Mouse (Mus musculus) lung, adult 10 weeks (tissue): ENCODE data around the gene Vmn2r92. TPM values are rescaled to one million over a fixed set of nuclear protein-coding genes. Genes with fewer than 3 reads are reported as not detected.

Experiments used
- polyA plus RNA-seq: library from polyadenylated mRNA; stranded (reverse); fragments of 350-450 nt; fragmentation: Illumina TruSeq; extraction: RNeasy Lipid Tissue Mini Kit (QIAGEN cat#74804); gene quantifications from one replicate; pipeline ENCODE4 v1.2.3, GENCODE M21; 2014; ENCODE audit warnings: low read depth, low replicate concordance; ENCODE audit not compliant: insufficient read depth

Gene Vmn2r92
- polyA plus RNA-seq = not detected

GRCm38 (mm10) chr17:18151587-18151986 is at the start of gene Vmn2r92:
Vmn2r92 (plus strand) TSS chr17:18151887.

Other genes starting within 250 kb of the Vmn2r92 start
- not detected for gene Fpr-rs4, start 130.2 kb upstream of the Vmn2r92 start, polyA plus RNA-seq
- not detected for gene Vmn2r124, start 102.5 kb upstream of the Vmn2r92 start, polyA plus RNA-seq
- gene Vmn2r91, start 66.9 kb upstream of the Vmn2r92 start, polyA plus RNA-seq = not detected
- not detected for gene Vmn2r94, start 125.9 kb downstream of the Vmn2r92 start, polyA plus RNA-seq
- gene Vmn2r93, start 146.2 kb downstream of the Vmn2r92 start, polyA plus RNA-seq = not detected